Mouse (Mus musculus) right cerebral cortex, postnatal 10 days (tissue): ENCODE results near the gene Rps6ka2.
A peak's percentile ranks its signal among the peaks of the same experiment; 100 is the strongest.
"Not testable (repeated sequence)": the region's sequence is repeated elsewhere in the genome, so short reads cannot be mapped to it uniquely, and the experiment has no call there.

Experiments
- DNase-seq, 2 experiments: peaks; one replicate each; pipeline ENCODE4 v3.0.0; 2021; ENCODE audit warnings: low spot score in 2 of 2

Rps6ka2 gene

GRCm38 (mm10) chr17:7269151-7269806, 99.4 kb downstream of the Rps6ka2 start:
- DNase-seq: no peak

- DNase-seq: no peak
Observed at GRCm38 (mm10) chr17:7270506-7270905, 100.6 kb downstream of the Rps6ka2 start.

GRCm38 (mm10) chr17:7271522-7272134, 101.7 kb downstream of the Rps6ka2 start:
- no peak for DNase-seq

- DNase-seq: no peak
Observed at GRCm38 (mm10) chr17:7273054-7273453, 103.1 kb downstream of the Rps6ka2 start.

GRCm38 (mm10) chr17:7273785-7274184, 103.9 kb downstream of the Rps6ka2 start:
- DNase-seq: no peak

- no peak for DNase-seq
Observed at GRCm38 (mm10) chr17:7278702-7279242, 108.9 kb downstream of the Rps6ka2 start.

- DNase-seq: no peak
Observed at GRCm38 (mm10) chr17:7279251-7279650, 109.3 kb downstream of the Rps6ka2 start.

GRCm38 (mm10) chr17:7284297-7284910, 114.5 kb downstream of the Rps6ka2 start:
- peak; percentile 47 to 59 for DNase-seq

- no peak for DNase-seq
Observed at GRCm38 (mm10) chr17:7285292-7285691, 115.4 kb downstream of the Rps6ka2 start.

GRCm38 (mm10) chr17:7286422-7287050, 116.6 kb downstream of the Rps6ka2 start:
- no peak for DNase-seq

- peak in 1 of 2 experiments; percentile 71 for DNase-seq
Observed at GRCm38 (mm10) chr17:7292012-7292684, 122.2 kb downstream of the Rps6ka2 start.

GRCm38 (mm10) chr17:7306278-7307196, 136.6 kb downstream of the Rps6ka2 start:
- peak; percentile 79 to 86 for DNase-seq

- not testable (repeated sequence) for DNase-seq
Observed at GRCm38 (mm10) chr17:7315693-7316382, 145.9 kb downstream of the Rps6ka2 start.

- not testable (repeated sequence) for DNase-seq
Observed at GRCm38 (mm10) chr17:7319789-7320188, 149.9 kb downstream of the Rps6ka2 start.

- DNase-seq: not testable (repeated sequence)
Observed at GRCm38 (mm10) chr17:7324346-7324745, 154.4 kb downstream of the Rps6ka2 start, which contains the start of gene Tcp10a. Gene Tcp10a, plus strand, starts transcription at chr17:7324646.

- DNase-seq: not testable (repeated sequence)
Observed at GRCm38 (mm10) chr17:7326415-7326814, 156.5 kb downstream of the Rps6ka2 start.

- DNase-seq: not testable (repeated sequence)
Observed at GRCm38 (mm10) chr17:7332745-7333144, 162.8 kb downstream of the Rps6ka2 start.

- not testable (repeated sequence) for DNase-seq
Observed at GRCm38 (mm10) chr17:7337381-7337780, 167.5 kb downstream of the Rps6ka2 start.

GRCm38 (mm10) chr17:7348765-7349164, 178.8 kb downstream of the Rps6ka2 start:
- DNase-seq: not testable (repeated sequence)

GRCm38 (mm10) chr17:7352596-7352995, 182.7 kb downstream of the Rps6ka2 start, which contains the start of gene Ttll2:
Gene Ttll2, minus strand, starts transcription at chr17:7352696.
- not testable (repeated sequence) for DNase-seq
